Mouse (Mus musculus) adrenal gland (tissue): ENCODE data around the gene Lrrc25.

Experiments used
- intact Hi-C: fragments of 180-260 bp; cut with DNase I; formaldehyde crosslinking; loops from one replicate; pipeline ENCODE4 v1.15.1; 2025

Gene Lrrc25

GRCm38 (mm10) chr8:70646369-70646768 is 30.4 kb downstream of the Lrrc25 start:
- intact Hi-C loops: no loop called here

- intact Hi-C loops: no loop called here
These were observed 30.8 kb downstream of the Lrrc25 start for GRCm38 (mm10) chr8:70646775-70647174.

- intact Hi-C loops: no loop called here
These were observed 31.6 kb downstream of the Lrrc25 start for GRCm38 (mm10) chr8:70647343-70648163.

- intact Hi-C loops: no loop called here
These were observed 32.1 kb downstream of the Lrrc25 start for GRCm38 (mm10) chr8:70648164-70648442.

- intact Hi-C loops: no loop called here
These were observed 33.0 kb downstream of the Lrrc25 start for GRCm38 (mm10) chr8:70648921-70649320.

- intact Hi-C loops: no loop called here
These were observed 33.4 kb downstream of the Lrrc25 start for GRCm38 (mm10) chr8:70649324-70649723.

GRCm38 (mm10) chr8:70650351-70650750 is 34.4 kb downstream of the Lrrc25 start:
- intact Hi-C loops: loop anchor here (5.0 to 10.0 kb wide), 2 partner anchors 33 to 54 kb away; partner anchors contain the start of genes Iqcn and Lrrc25

GRCm38 (mm10) chr8:70653226-70653625 is 37.3 kb downstream of the Lrrc25 start:
- intact Hi-C loops: loop anchor here (2.0 to 10.0 kb wide), 3 partner anchors 22 to 52 kb away; partner anchors contain the start of genes Iqcn and Lrrc25

- intact Hi-C loops: loop anchor here (5.0 to 10.0 kb wide), 2 partner anchors 37 to 51 kb away; partner anchors contain the start of genes Iqcn and Lrrc25
These were observed 38.2 kb downstream of the Lrrc25 start for GRCm38 (mm10) chr8:70654121-70654520.

GRCm38 (mm10) chr8:70655469-70655868 is 39.5 kb downstream of the Lrrc25 start:
- intact Hi-C loops: loop anchor here (10.0 kb wide), 1 partner anchor 49 kb away; the partner anchor contains the start of gene Iqcn

GRCm38 (mm10) chr8:70656193-70656790 is 40.3 kb downstream of the Lrrc25 start:
- intact Hi-C loops: loop anchor here (10.0 kb wide), 1 partner anchor 49 kb away; the partner anchor contains the start of gene Iqcn

GRCm38 (mm10) chr8:70657214-70657613 is 41.3 kb downstream of the Lrrc25 start:
- intact Hi-C loops: loop anchor here (10.0 kb wide), 1 partner anchor 48 kb away; the partner anchor contains the start of gene Iqcn

GRCm38 (mm10) chr8:70657739-70658138 is 41.8 kb downstream of the Lrrc25 start:
- intact Hi-C loops: loop anchor here (10.0 kb wide), 1 partner anchor 47 kb away; the partner anchor contains the start of gene Iqcn

- intact Hi-C loops: loop anchor here (10.0 kb wide), 1 partner anchor 46 kb away; the partner anchor contains the start of gene Iqcn
These were observed 43.1 kb downstream of the Lrrc25 start for GRCm38 (mm10) chr8:70658897-70659603.

GRCm38 (mm10) chr8:70659604-70660272 is 43.8 kb downstream of the Lrrc25 start:
- intact Hi-C loops: loop anchor here (10.0 kb wide), 1 partner anchor 45 kb away; the partner anchor contains the start of gene Iqcn

GRCm38 (mm10) chr8:70660273-70660725 is 44.3 kb downstream of the Lrrc25 start, which contains the start of gene Pgpep1:
Gene Pgpep1, minus strand, starts transcription at chr8:70660388.
- intact Hi-C loops: no loop called here

- intact Hi-C loops: no loop called here
These were observed 47.7 kb downstream of the Lrrc25 start for GRCm38 (mm10) chr8:70663691-70664090.

- intact Hi-C loops: no loop called here
These were observed 48.7 kb downstream of the Lrrc25 start for GRCm38 (mm10) chr8:70664631-70665030.

- intact Hi-C loops: no loop called here
These were observed 49.6 kb downstream of the Lrrc25 start for GRCm38 (mm10) chr8:70665599-70665998.

- intact Hi-C loops: no loop called here
These were observed 51.1 kb downstream of the Lrrc25 start for GRCm38 (mm10) chr8:70667071-70667470.
